In genomic region chr7:126376903-126377277, GRCm38 (mm10) we compare ENCODE assay signal across 7 mouse cellular contexts. TPM values are rescaled to one million over a fixed set of nuclear protein-coding genes. Genes with fewer than 3 reads are reported as not detected.
DNase-seq lines count a peak whose midpoint lies in the region; ATAC-seq lines count a peak whose summit lies in the region.

No protein-coding gene starts in this region.

- H3K27me3 ChIP-seq in lung, embryonic 15.5 days = no peaks in the 10 kb centered on the region
- H3K27me3 ChIP-seq in embryonic facial prominence, embryonic 10.5 days (replicated peaks; ENCODE audit: low read depth, poor library complexity, severe bottlenecking) = no peaks in the 10 kb centered on the region
- H3K27me3 ChIP-seq in heart, embryonic 14.5 days (ENCODE audit: control insufficient read depth, insufficient read depth, low read length) = no peaks in the 10 kb centered on the region
- H3K27me3 ChIP-seq in liver, embryonic 11.5 days (replicated peaks; ENCODE audit: control insufficient read depth, insufficient read depth, low read length) = no peaks in the 10 kb centered on the region
- H3K27me3 ChIP-seq in stomach, embryonic 15.5 days (replicated peaks) = no peaks in the 10 kb centered on the region

- H3K27ac ChIP-seq in lung, embryonic 15.5 days = no peak overlapping the region
- peak overlapping the region; percentile 85 for H3K27ac ChIP-seq in embryonic facial prominence, embryonic 10.5 days (replicated peaks)
- H3K27ac ChIP-seq in heart, embryonic 14.5 days (replicated peaks in 1 of 2; ENCODE audit: control insufficient read depth in 1 of 2, insufficient read depth in 1 of 2, low read depth in 2 of 2, low read length in 2 of 2) = no peak overlapping the region
- peak overlapping the region; percentile 48; the same call in 1 of the 2 replicates for H3K27ac ChIP-seq in liver, embryonic 11.5 days (ENCODE audit: low read depth, low read length)
- H3K27ac ChIP-seq in stomach, embryonic 15.5 days = 0 out of 2 replicates have a peak overlapping the region, but pooled peaks have one; percentile 5

- peak; percentile 5; the same call in 1 of the 2 replicates for ATAC-seq in lung, embryonic 15.5 days (ENCODE audit: borderline replicate concordance, extremely low read depth, low FRiP score, low TSS enrichment)
- ATAC-seq in heart, embryonic 14.5 days (ENCODE audit: insufficient number of reproducible peaks, insufficient read depth, low FRiP score, low read depth) = no peak; the same call in 1 of the 2 replicates
- peak; percentile 58 for ATAC-seq in liver, embryonic 11.5 days (replicated peaks; ENCODE audit: low FRiP score)
- ATAC-seq in stomach, embryonic 15.5 days (ENCODE audit: insufficient read depth, low FRiP score, low read depth) = peak; percentile 51

- H3K9me3 ChIP-seq in lung, embryonic 15.5 days = no peaks in the 10 kb centered on the region
- no peaks in the 10 kb centered on the region for H3K9me3 ChIP-seq in embryonic facial prominence, embryonic 10.5 days
- no peaks in the 10 kb centered on the region for H3K9me3 ChIP-seq in heart, embryonic 14.5 days (ENCODE audit: control insufficient read depth, low read length)
- H3K9me3 ChIP-seq in liver, embryonic 11.5 days (ENCODE audit: control insufficient read depth, low read length) = no peaks in the 10 kb centered on the region
- H3K9me3 ChIP-seq in stomach, embryonic 15.5 days = no peaks in the 10 kb centered on the region

- peak overlapping the region; percentile 62 for H3K9ac ChIP-seq in lung, embryonic 15.5 days
- peak overlapping the region; percentile 88 for H3K9ac ChIP-seq in heart, embryonic 14.5 days (ENCODE audit: low read length)
- H3K9ac ChIP-seq in liver, embryonic 11.5 days (ENCODE audit: low read depth, low read length) = peak overlapping the region; percentile 93
- H3K9ac ChIP-seq in stomach, embryonic 15.5 days = peak overlapping the region; percentile 69

- DNase-seq in lung, postnatal 14 days = no peak
- DNase-seq in embryonic facial prominence, embryonic 10.5 days (ENCODE audit: low spot score) = no peak
- DNase-seq in liver, embryonic 11.5 days (ENCODE audit: low spot score) = no peak
- DNase-seq in ovary, postnatal 36 days (ENCODE audit: low spot score) = no peak

- H3K36me3 ChIP-seq in lung, embryonic 15.5 days = peaks cover 15% of the 10 kb centered on the region; the same call in 1 of the 2 replicates
- H3K36me3 ChIP-seq in embryonic facial prominence, embryonic 10.5 days (replicated peaks) = peaks cover 31% of the 10 kb centered on the region
- peaks cover 36% of the 10 kb centered on the region for H3K36me3 ChIP-seq in heart, embryonic 14.5 days (ENCODE audit: control insufficient read depth, insufficient read depth, low read length)
- H3K36me3 ChIP-seq in liver, embryonic 11.5 days (ENCODE audit: control insufficient read depth, insufficient read depth, low read length) = peaks cover 7% of the 10 kb centered on the region; the same call in 1 of the 2 replicates
- H3K36me3 ChIP-seq in stomach, embryonic 15.5 days = peaks cover 11% of the 10 kb centered on the region; the same call in 1 of the 2 replicates

- peak overlapping the region; percentile 92 for H3K4me2 ChIP-seq in lung, embryonic 15.5 days
- H3K4me2 ChIP-seq in heart, embryonic 14.5 days (ENCODE audit: low read length) = peak overlapping the region; percentile 96
- H3K4me2 ChIP-seq in liver, embryonic 11.5 days = peak overlapping the region; percentile 98
- peak overlapping the region; percentile 95 for H3K4me2 ChIP-seq in stomach, embryonic 15.5 days

- H3K4me1 ChIP-seq in lung, embryonic 15.5 days = peaks cover 20% of the 10 kb centered on the region
- peaks cover 17% of the 10 kb centered on the region for H3K4me1 ChIP-seq in embryonic facial prominence, embryonic 10.5 days
- H3K4me1 ChIP-seq in heart, embryonic 14.5 days (ENCODE audit: control insufficient read depth in 2 of 2, insufficient read depth in 2 of 2, low read length in 2 of 2) = peaks cover 3 to 8% of the 10 kb centered on the region in 2 experiments; a peak in 3 of 4 replicates
- H3K4me1 ChIP-seq in liver, embryonic 11.5 days (replicated peaks; ENCODE audit: control insufficient read depth, insufficient read depth, low read length) = peaks cover 9% of the 10 kb centered on the region
- peaks cover 11% of the 10 kb centered on the region for H3K4me1 ChIP-seq in stomach, embryonic 15.5 days

- H3K4me3 ChIP-seq in lung, embryonic 15.5 days = peak overlapping the region; percentile 56
- H3K4me3 ChIP-seq in embryonic facial prominence, embryonic 10.5 days = peak overlapping the region; percentile 80
- peak overlapping the region; percentile 73 to 86 for H3K4me3 ChIP-seq in heart, embryonic 14.5 days (ENCODE audit: control insufficient read depth in 1 of 2, insufficient read depth in 1 of 2, low read depth in 1 of 2, low read length in 2 of 2)
- peak overlapping the region; percentile 96 for H3K4me3 ChIP-seq in liver, embryonic 11.5 days (ENCODE audit: low read depth, low read length)
- H3K4me3 ChIP-seq in stomach, embryonic 15.5 days (replicated peaks) = peak overlapping the region; percentile 88

- WGBS in lung, embryonic 15.5 days = under 1% methylated on average over 27 of the region's 27 CpGs
- under 1% methylated on average over 27 of the region's 27 CpGs for WGBS in embryonic facial prominence, embryonic 10.5 days
- under 1% methylated on average over 27 of the region's 27 CpGs for WGBS in heart, embryonic 14.5 days
- 1% methylated on average over 27 of the region's 27 CpGs for WGBS in liver, embryonic 11.5 days
- WGBS in stomach, embryonic 15.5 days = under 1% methylated on average over 27 of the region's 27 CpGs

RNA-seq across cellular contexts. Expression of gene Spns1, which starts 0.4 kb away (rescaled TPM):
- 52.3 and 53.2 TPM in 2 replicates for polyA plus RNA-seq in lung, embryonic 15.5 days (2015; fragmentation: Nextera tagmentation; extraction: Ambion mirVana)
- polyA plus RNA-seq in embryonic facial prominence, embryonic 10.5 days (2016; fragmentation: Nextera tagmentation; extraction: Ambion mirVana) = 63.6 and 66.9 TPM in 2 replicates
- polyA plus RNA-seq in heart, embryonic 14.5 days (2014; fragmentation: Nextera tagmentation; extraction: Ambion mirVana) = 35.1 and 35.8 TPM in 2 replicates
- polyA plus RNA-seq in liver, embryonic 11.5 days (2014; fragmentation: Nextera tagmentation; extraction: Ambion mirVana) = 43.8 and 43.9 TPM in 2 replicates
- polyA plus RNA-seq in stomach, embryonic 15.5 days (2015; fragmentation: Nextera tagmentation; extraction: Ambion mirVana) = 42.4 and 53.8 TPM in 2 replicates

RNA-seq across cellular contexts. Expression of gene Lat, which starts 7.5 kb away (rescaled TPM):
- polyA plus RNA-seq in lung, embryonic 15.5 days (2015; fragmentation: Nextera tagmentation; extraction: Ambion mirVana) = 2.4 and 9.0 TPM in 2 replicates
- 2.9 and 3.3 TPM in 2 replicates for polyA plus RNA-seq in embryonic facial prominence, embryonic 10.5 days (2016; fragmentation: Nextera tagmentation; extraction: Ambion mirVana)
- polyA plus RNA-seq in heart, embryonic 14.5 days (2014; fragmentation: Nextera tagmentation; extraction: Ambion mirVana) = 3.3 and 3.4 TPM in 2 replicates
- 18.8 and 20.3 TPM in 2 replicates for polyA plus RNA-seq in liver, embryonic 11.5 days (2014; fragmentation: Nextera tagmentation; extraction: Ambion mirVana)
- 2.0 and 2.2 TPM in 2 replicates for polyA plus RNA-seq in stomach, embryonic 15.5 days (2015; fragmentation: Nextera tagmentation; extraction: Ambion mirVana)

RNA-seq across cellular contexts. Expression of gene Nfatc2ip, which starts 19.6 kb away (rescaled TPM):
- polyA plus RNA-seq in lung, embryonic 15.5 days (2015; fragmentation: Nextera tagmentation; extraction: Ambion mirVana) = 3.1 and 3.3 TPM in 2 replicates
- polyA plus RNA-seq in embryonic facial prominence, embryonic 10.5 days (2016; fragmentation: Nextera tagmentation; extraction: Ambion mirVana) = 2.5 and 2.9 TPM in 2 replicates
- polyA plus RNA-seq in heart, embryonic 14.5 days (2014; fragmentation: Nextera tagmentation; extraction: Ambion mirVana) = 1.3 and 2.0 TPM in 2 replicates
- 3.6 and 4.0 TPM in 2 replicates for polyA plus RNA-seq in liver, embryonic 11.5 days (2014; fragmentation: Nextera tagmentation; extraction: Ambion mirVana)
- 2.3 and 2.7 TPM in 2 replicates for polyA plus RNA-seq in stomach, embryonic 15.5 days (2015; fragmentation: Nextera tagmentation; extraction: Ambion mirVana)

RNA-seq across cellular contexts. Expression of gene Cd19, which starts 37.8 kb away (rescaled TPM):
- not detected in 2 replicates for polyA plus RNA-seq in lung, embryonic 15.5 days (2015; fragmentation: Nextera tagmentation; extraction: Ambion mirVana)
- not detected in 2 replicates for polyA plus RNA-seq in embryonic facial prominence, embryonic 10.5 days (2016; fragmentation: Nextera tagmentation; extraction: Ambion mirVana)
- polyA plus RNA-seq in heart, embryonic 14.5 days (2014; fragmentation: Nextera tagmentation; extraction: Ambion mirVana) = not detected in 2 replicates
- polyA plus RNA-seq in liver, embryonic 11.5 days (2014; fragmentation: Nextera tagmentation; extraction: Ambion mirVana) = 0.13 TPM in 1 of 2 replicates, not detected in the other
- 0.36 and 0.44 TPM in 2 replicates for polyA plus RNA-seq in stomach, embryonic 15.5 days (2015; fragmentation: Nextera tagmentation; extraction: Ambion mirVana)

RNA-seq across cellular contexts. Expression of gene Rabep2, which starts 51.7 kb away (rescaled TPM):
- polyA plus RNA-seq in lung, embryonic 15.5 days (2015; fragmentation: Nextera tagmentation; extraction: Ambion mirVana) = 35.4 and 37.6 TPM in 2 replicates
- polyA plus RNA-seq in embryonic facial prominence, embryonic 10.5 days (2016; fragmentation: Nextera tagmentation; extraction: Ambion mirVana) = 33.7 and 34.6 TPM in 2 replicates
- polyA plus RNA-seq in heart, embryonic 14.5 days (2014; fragmentation: Nextera tagmentation; extraction: Ambion mirVana) = 19.6 and 19.8 TPM in 2 replicates
- polyA plus RNA-seq in liver, embryonic 11.5 days (2014; fragmentation: Nextera tagmentation; extraction: Ambion mirVana) = 15.6 and 16.0 TPM in 2 replicates
- 27.4 and 27.9 TPM in 2 replicates for polyA plus RNA-seq in stomach, embryonic 15.5 days (2015; fragmentation: Nextera tagmentation; extraction: Ambion mirVana)

Comparison
In these comparisons a context has a peak if more than half of its experiments do, and no peak if none do; other contexts are left out.
1. H3K27ac ChIP-seq: peak in embryonic facial prominence, embryonic 10.5 days (single experiment), liver, embryonic 11.5 days (single experiment) and stomach, embryonic 15.5 days (single experiment); none in lung, embryonic 15.5 days (single experiment) and heart, embryonic 14.5 days (0 of 2).
2. Peak in every context shown above with its lines, with median percentiles within 50 percentile points of each other: H3K4me2 ChIP-seq, H3K4me3 ChIP-seq and H3K9ac ChIP-seq.